Mouse (Mus musculus): ENCODE data around the gene Prelid3b.
A peak's percentile ranks its signal among the peaks of the same experiment; 100 is the strongest.

DNA sequence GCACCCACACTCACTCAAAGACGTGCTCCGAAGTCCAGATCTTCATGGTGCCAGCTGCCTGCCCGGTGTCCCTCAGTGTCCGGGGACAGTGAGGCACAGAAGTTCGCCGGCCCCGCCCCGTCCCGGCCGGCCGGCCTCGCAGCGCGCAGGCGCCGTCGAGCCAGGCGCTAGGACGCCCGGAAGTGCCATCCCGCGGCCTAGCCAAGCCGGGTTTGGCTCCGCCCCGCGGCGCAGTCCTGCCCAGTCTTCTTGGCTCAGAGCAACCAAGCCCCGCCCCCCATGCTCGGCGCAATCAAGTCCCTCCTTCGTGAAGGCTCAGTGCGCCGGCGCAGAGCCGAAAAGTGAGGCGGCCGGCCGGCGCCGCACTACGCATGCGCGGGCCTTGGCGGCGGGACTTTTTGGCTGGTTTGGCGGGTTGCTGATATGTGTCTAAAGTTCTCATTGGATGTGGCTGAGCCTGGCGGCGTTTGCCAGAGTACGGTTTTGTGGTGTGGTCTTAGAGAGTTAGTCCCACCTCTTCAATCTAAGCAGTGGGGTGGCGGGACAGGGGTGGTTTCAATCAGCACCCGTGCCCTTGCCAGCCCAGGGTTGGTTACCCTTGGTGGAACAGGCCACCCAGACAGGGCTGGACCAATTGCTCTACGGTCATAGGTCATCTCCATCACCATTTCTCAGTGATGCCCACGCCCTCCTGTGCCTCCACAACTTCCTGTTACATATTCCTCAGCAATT lies at the start of gene Prelid3b:
- TF ChIP-seq CTCF (IDR thresholded peaks at IDR 0.05; ENCODE audit: low read depth) (peak; percentile 27), EP300 (IDR thresholded peaks at IDR 0.05; ENCODE audit: low read depth) (no peak)
